Mouse (Mus musculus) cerebellum, adult 2 months (tissue): ENCODE results near the gene Pin1. TPM values are rescaled to one million over a fixed set of nuclear protein-coding genes. Genes with fewer than 3 reads are reported as not detected.

Experiments used
- DNase-seq, 2 experiments: peaks; one replicate each; pipeline ENCODE4 v3.0.0; 2021
- H3K27ac ChIP-seq: fragments of 200-500 bp; 2 replicates; pipeline ENCODE4 v1.5.1; 2012; ENCODE audit warnings: low read length, control low read depth, inconsistent platforms; ENCODE audit not compliant: insufficient read depth
- H3K27me3 ChIP-seq: fragments of 200-500 bp; 2 replicates; pipeline ENCODE4 v1.6.1; 2012; ENCODE audit warnings: inconsistent platforms, mild to moderate bottlenecking, low read length, moderate library complexity; ENCODE audit not compliant: control insufficient read depth, insufficient read depth
- H3K4me1 ChIP-seq: fragments of 200-500 bp; 2 replicates; pipeline ENCODE4 v1.6.1; 2011; ENCODE audit warnings: low read length; ENCODE audit not compliant: control insufficient read depth, insufficient read depth
- H3K4me3 ChIP-seq: fragments of 200-500 bp; replicated peaks from 2 replicates; pipeline ENCODE3; 2011; ENCODE audit warnings: mild to moderate bottlenecking, low read depth, low read length, control low read depth; ENCODE audit not compliant: insufficient read depth
- CTCF ChIP-seq: fragments of 200-500 bp; IDR thresholded peaks from 2 replicates; pipeline ENCODE4 v1.5.1; 2011; ENCODE audit warnings: low read depth, mild to moderate bottlenecking, control low read depth, low read length, moderate library complexity, borderline replicate concordance; ENCODE audit not compliant: insufficient read depth
- POLR2A ChIP-seq: fragments of 200-500 bp; IDR thresholded peaks from 2 replicates; pipeline ENCODE4 v1.6.1; 2011; ENCODE audit warnings: low read length, control low read depth, borderline replicate concordance; ENCODE audit not compliant: insufficient read depth
- WGBS: fragments of 180-500 bp; shearing (Covaris S2); methylation state at CpG from one replicate; pipeline ENCODE4 v1.1.7; 2018; 5-methylcytosine and 5-hydroxymethylcytosine counted together
- polyA plus RNA-seq: library from polyadenylated mRNA; depleted of rRNA; stranded (reverse); fragments of >200 nt; gene quantifications from 2 replicates; pipeline ENCODE4 v1.2.3, GENCODE M21; 2012; rRNA removed

The Pin1 gene
- polyA plus RNA-seq, 1 experiment, result 38.8 TPM

DNA sequence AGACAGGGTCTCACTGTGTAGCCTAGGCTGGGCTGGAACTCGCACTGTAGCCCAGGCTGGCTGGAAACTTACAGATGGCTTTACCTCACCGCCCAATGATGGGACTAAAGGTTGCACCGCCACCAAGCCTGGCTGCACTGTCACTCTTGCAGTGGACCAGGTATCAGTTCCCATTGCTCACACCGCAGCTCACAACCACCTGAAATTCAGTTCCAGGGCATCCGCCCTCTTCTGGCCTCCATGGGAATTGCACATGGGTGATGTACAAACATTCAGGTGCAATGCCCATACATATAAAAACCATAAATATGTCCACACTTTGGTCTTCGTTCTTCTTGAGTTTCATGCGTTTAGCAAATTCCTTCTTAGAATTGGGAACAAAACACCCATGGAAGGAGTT is 63.4 kb downstream of the Pin1 start:
- TF ChIP-seq CTCF, result peak; percentile 11; the same call in 1 of the 2 replicates
- TF ChIP-seq POLR2A, result no peak
- WGBS, result 84% methylated on average over 7 of the region's 7 CpGs

More for the DNA sequence above, 63.4 kb downstream of the Pin1 start:
- no peak overlapping the region for H3K27ac ChIP-seq
- H3K4me1 ChIP-seq, result no peaks in the 10 kb centered on the region; the same call in 1 of the 2 replicates
- H3K27me3 ChIP-seq, result no peaks in the 10 kb centered on the region
- H3K4me3 ChIP-seq, result no peak overlapping the region
- DNase-seq, result no peak

Other genes with a start within 250 kb of the Pin1 start
- gene Zfp26, start 191.9 kb upstream of the Pin1 start, polyA plus RNA-seq, result 10.7 and 10.8 TPM in 2 replicates
- gene Zfp426, start 159.3 kb upstream of the Pin1 start, polyA plus RNA-seq, result 22.4 and 23.5 TPM in 2 replicates
- 19.5 and 23.6 TPM in 2 replicates for gene Zfp266, start 130.7 kb upstream of the Pin1 start, polyA plus RNA-seq
- gene Zfp846, start 70.8 kb upstream of the Pin1 start, polyA plus RNA-seq, result 15.4 and 17.1 TPM in 2 replicates
- 571 and 579 TPM in 2 replicates for gene Ubl5, start 9.2 kb upstream of the Pin1 start, polyA plus RNA-seq
- 38.2 and 41.8 TPM in 2 replicates for gene Fbxl12, start 7.3 kb upstream of the Pin1 start, polyA plus RNA-seq
- 45.4 and 54.1 TPM in 2 replicates for gene Olfm2, start 94.3 kb downstream of the Pin1 start, polyA plus RNA-seq
- gene Col5a3, start 163.0 kb downstream of the Pin1 start, polyA plus RNA-seq, result 3.0 and 3.5 TPM in 2 replicates
- not detected in 2 replicates for gene Rdh8, start 166.4 kb downstream of the Pin1 start, polyA plus RNA-seq
- 169 and 171 TPM in 2 replicates for gene A230050P20Rik, start 216.5 kb downstream of the Pin1 start, polyA plus RNA-seq
- 11.1 and 12.4 TPM in 2 replicates for gene Angptl6, start 227.6 kb downstream of the Pin1 start, polyA plus RNA-seq
- gene Ppan, start 236.1 kb downstream of the Pin1 start, polyA plus RNA-seq, result 45.3 and 50.2 TPM in 2 replicates
- gene Eif3g, start 246.5 kb downstream of the Pin1 start, polyA plus RNA-seq, result 129 and 130 TPM in 2 replicates